Mouse (Mus musculus) embryo, embryonic 11.5 days (tissue): ENCODE measurements around the gene Prdm11.

Source experiments
- DNase-seq: peaks from one replicate; pipeline ENCODE4 v3.0.0-alpha.2; 2012; ENCODE audit warnings: low read depth, low spot score

The Prdm11 gene

GRCm38 (mm10) chr2:93011933-93012332 lies 34.0 kb downstream of the Prdm11 start:
- no peak for DNase-seq

- no peak for DNase-seq
These were observed 34.5 kb downstream of the Prdm11 start for GRCm38 (mm10) chr2:93011465-93011864.

GRCm38 (mm10) chr2:93007967-93008685 lies 37.8 kb downstream of the Prdm11 start:
- no peak for DNase-seq

GRCm38 (mm10) chr2:93005028-93005427 lies 40.9 kb downstream of the Prdm11 start:
- DNase-seq: no peak

GRCm38 (mm10) chr2:92991976-92992375 lies 54.0 kb downstream of the Prdm11 start:
- no peak for DNase-seq

- no peak for DNase-seq
These were observed 56.4 kb downstream of the Prdm11 start for GRCm38 (mm10) chr2:92989593-92989992.

- peak; percentile 42 for DNase-seq
These were observed 57.9 kb downstream of the Prdm11 start for GRCm38 (mm10) chr2:92987901-92988631.

GRCm38 (mm10) chr2:92987108-92987618 lies 58.8 kb downstream of the Prdm11 start:
- DNase-seq: no peak

- no peak for DNase-seq
These were observed 60.4 kb downstream of the Prdm11 start for GRCm38 (mm10) chr2:92985600-92985999.

GRCm38 (mm10) chr2:92985171-92985570 lies 60.8 kb downstream of the Prdm11 start:
- no peak for DNase-seq

GRCm38 (mm10) chr2:92984321-92985108 lies 61.5 kb downstream of the Prdm11 start:
- DNase-seq: no peak

- no peak for DNase-seq
These were observed 62.7 kb downstream of the Prdm11 start for GRCm38 (mm10) chr2:92983273-92983620.

- DNase-seq: no peak
These were observed 63.2 kb downstream of the Prdm11 start for GRCm38 (mm10) chr2:92982591-92983272.

GRCm38 (mm10) chr2:92980165-92980564 lies 65.8 kb downstream of the Prdm11 start:
- no peak for DNase-seq

GRCm38 (mm10) chr2:92975031-92975790 lies 70.8 kb downstream of the Prdm11 start:
- DNase-seq: no peak

GRCm38 (mm10) chr2:92973646-92974045 lies 72.3 kb downstream of the Prdm11 start:
- DNase-seq: no peak

GRCm38 (mm10) chr2:92972071-92972470 lies 73.9 kb downstream of the Prdm11 start:
- no peak for DNase-seq

GRCm38 (mm10) chr2:92971536-92971935 lies 74.4 kb downstream of the Prdm11 start:
- DNase-seq: no peak

GRCm38 (mm10) chr2:92971069-92971468 lies 74.9 kb downstream of the Prdm11 start:
- no peak for DNase-seq

GRCm38 (mm10) chr2:92967839-92968166 lies 78.2 kb downstream of the Prdm11 start:
- no peak for DNase-seq
